Mouse (Mus musculus) G1E (cell line): Measurements from ENCODE around the gene Eif4ebp2.

Source experiments
- CTCF ChIP-seq: IDR thresholded peaks from 2 replicates; pipeline ENCODE4 v1.5.1; 2012; ENCODE audit warnings: low read depth, low read length, inconsistent platforms, mixed read lengths
- GATA1 ChIP-seq: IDR thresholded peaks from 2 replicates; pipeline ENCODE4 v1.6.1; 2012; ENCODE audit warnings: borderline replicate concordance, low read length, inconsistent platforms, mixed read lengths
- GATA2 ChIP-seq: IDR thresholded peaks from 2 replicates; pipeline ENCODE4 v1.6.1; 2012; ENCODE audit warnings: low read depth, low read length, inconsistent platforms, borderline replicate concordance
- TAL1 ChIP-seq: conservative IDR thresholded peaks from 2 replicates; pipeline ENCODE4 v1.6.1; 2012; ENCODE audit warnings: low read depth, low read length, inconsistent platforms, mixed read lengths

- no peak for TF ChIP-seq TAL1
- TF ChIP-seq CTCF, result no peak
- TF ChIP-seq GATA1, result no peak
- no peak for TF ChIP-seq GATA2
These were observed 50.0 kb downstream of the Eif4ebp2 start for GRCm38 (mm10) chr10:61402480-61402879.
